Mouse (Mus musculus): Measurements from ENCODE around the gene Mga.

Gene Mga

GRCm38 (mm10) chr2:119988952-119989351 lies 91.9 kb downstream of the Mga start:
- DNase-seq (ENCODE audit: low spot score) = no peak

DNA sequence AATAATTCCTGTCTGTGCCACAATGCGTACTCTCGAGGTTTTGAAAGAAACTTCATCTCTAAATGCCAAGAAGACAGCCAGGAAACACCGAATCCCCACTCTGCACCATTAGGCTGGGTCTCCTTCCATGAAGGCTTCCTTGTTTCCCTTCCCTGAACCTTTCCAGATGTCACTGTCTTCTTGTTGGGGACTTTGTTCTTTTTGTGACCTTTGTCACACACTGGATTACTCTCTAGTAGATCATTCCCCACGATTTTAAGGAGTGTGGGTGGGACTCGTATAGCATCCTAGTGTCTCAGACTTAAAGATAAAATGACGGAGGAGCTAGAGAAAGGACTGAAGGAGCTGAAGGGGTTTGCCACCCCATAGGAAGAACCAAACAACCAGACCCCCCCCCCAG lies 93.9 kb downstream of the Mga start:
- no peak for DNase-seq (ENCODE audit: low spot score)

GRCm38 (mm10) chr2:119992349-119992748 lies 95.3 kb downstream of the Mga start:
- DNase-seq (ENCODE audit: low spot score) = no peak

DNA sequence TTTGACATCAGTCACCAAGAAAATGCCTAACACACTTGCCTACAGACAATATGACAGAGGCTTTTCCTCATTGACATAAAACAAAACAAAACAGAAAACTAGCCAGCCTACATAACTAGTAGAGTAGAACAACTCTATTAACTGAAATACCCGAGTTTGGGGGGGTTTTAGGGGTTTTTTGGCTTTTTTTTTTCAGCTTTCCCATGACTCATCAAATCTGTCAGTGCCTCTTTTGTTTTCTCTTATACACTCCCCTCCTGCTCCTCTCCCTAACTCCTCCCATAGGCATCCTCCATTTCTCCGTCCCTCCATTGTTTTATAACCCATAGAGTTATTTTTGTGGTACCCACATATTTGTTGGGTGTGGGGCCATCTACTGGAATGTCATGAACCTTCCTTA lies 96.5 kb downstream of the Mga start:
- no peak for DNase-seq (ENCODE audit: low spot score)

DNA sequence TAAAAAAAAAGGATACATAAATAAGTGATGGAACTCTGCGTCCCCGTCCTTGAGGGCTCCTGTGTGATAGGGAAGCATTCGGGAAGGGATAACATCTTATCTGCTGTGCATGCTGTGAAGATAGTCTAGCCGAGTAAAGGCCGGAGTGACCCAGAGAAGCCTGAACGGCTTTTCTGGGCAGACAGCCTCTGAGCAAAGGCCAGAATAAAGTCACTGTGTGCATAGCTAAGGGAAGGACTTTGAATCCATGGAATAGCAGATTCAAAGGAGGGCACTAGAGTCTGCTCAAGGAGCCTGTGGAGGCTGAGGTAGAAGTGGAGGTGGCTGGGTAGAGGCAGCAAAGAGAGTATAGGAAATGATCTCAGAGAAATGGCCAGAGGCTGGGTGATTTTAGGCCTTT lies 97.8 kb downstream of the Mga start:
- DNase-seq (ENCODE audit: low spot score) = no peak

DNA sequence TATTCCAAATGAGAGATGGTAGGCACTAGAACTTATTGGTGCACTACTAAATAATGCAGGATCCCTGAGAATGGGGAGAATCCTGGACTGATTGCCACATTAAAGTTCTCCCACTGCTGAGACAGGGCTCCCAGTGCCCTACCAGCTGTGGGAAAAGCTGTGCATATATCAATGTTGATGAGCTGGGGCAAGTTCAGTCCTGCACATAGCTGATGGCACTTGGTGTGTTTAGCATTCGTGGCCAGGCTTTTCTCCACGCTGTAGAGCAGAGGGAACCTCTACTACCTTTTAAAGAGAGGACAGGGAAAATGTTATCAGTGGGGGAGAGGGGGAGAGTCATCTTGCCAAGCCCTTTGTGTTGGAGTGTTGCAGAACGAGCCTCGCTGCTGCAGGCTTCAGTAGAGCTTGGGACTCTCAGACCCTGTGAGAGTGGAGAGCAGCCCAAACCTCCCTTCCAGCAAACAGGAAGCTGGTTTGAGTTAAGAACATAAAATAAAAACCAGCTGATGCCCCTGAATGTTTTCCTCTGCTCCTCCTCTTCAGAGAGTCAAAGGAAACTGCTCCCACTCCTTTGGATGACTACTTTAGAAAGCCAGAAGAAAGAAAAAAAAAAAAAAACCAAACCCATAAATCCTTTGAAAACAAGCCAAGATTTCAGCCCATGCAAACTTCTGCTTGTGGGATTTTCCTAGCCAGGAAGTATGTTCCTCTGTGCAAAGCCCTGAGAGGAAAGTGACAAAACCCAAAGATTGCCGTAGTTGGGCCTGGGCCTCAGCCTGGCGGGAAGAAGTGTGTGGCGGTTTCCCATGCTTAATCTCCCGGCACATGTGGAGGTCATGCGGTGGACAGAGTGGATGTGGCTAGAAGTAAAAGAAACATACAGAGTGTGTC lies 98.6 kb downstream of the Mga start:
- peak; percentile 22 for DNase-seq (ENCODE audit: low spot score)

DNA sequence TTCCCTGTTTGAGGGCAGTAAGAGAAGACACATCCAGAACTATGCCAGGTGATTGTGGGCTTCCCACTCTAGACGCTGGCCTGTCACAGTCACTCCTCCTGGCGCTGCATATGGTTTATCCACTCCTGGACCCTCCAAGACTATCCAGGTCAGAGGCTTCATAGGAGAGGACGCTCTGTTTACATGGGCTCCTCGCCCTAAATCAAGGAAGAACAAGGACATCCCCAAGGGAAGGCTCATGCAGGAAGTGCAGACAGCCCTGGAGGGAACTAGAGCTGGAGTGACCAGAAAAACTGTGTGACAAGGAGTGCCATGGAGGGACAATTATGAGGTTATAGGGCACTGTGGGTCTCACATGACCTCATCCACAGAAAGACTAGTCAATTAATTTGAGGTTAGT lies 100.3 kb downstream of the Mga start:
- no peak for DNase-seq (ENCODE audit: low spot score)

GRCm38 (mm10) chr2:119999731-120000130 lies 102.7 kb downstream of the Mga start:
- DNase-seq (ENCODE audit: low spot score) = no peak

- DNase-seq (ENCODE audit: low spot score) = no peak
Measured at GRCm38 (mm10) chr2:120000882-120001584, 104.0 kb downstream of the Mga start.

DNA sequence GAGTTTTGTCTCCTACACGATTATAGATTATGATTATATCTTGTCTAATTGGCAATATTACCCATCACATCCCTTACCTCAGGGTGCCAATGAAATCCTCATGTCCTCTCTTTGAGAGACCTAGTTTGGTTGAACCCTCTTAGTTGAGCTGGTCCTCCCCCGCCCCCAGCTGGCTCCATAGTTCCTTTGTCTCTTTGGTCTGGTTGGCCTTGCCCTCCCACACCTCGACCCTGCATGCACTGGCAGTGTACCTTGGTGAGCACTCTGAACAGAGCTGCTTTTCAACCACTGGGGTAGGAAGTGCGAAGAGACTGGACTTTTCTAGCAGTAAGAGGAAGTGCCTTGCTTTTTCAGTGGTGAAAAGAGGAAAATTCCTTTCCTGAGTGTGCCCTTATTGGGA lies 104.9 kb downstream of the Mga start:
- no peak for DNase-seq (ENCODE audit: low spot score)

DNA sequence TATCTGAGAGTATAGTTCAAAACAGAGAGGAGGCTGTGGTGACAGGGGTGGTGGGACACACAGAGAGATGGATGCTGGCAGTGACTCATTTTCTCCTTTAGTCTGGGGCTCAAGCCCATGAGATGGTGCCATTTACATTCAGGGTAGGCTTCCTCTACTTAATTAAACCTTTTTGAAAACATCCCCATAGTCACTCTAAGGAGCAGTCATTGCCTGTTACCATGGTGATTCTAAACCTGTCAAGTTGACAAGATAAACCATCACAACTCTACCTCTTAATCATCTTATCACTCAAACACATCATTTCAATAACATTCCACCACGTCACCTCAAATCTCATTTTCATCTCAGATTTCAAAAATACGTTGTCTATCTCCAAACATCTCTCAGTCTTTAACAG lies 106.9 kb downstream of the Mga start:
- no peak for DNase-seq (ENCODE audit: low spot score)

GRCm38 (mm10) chr2:120006696-120007095 lies 109.7 kb downstream of the Mga start:
- no peak for DNase-seq (ENCODE audit: low spot score)

- no peak for DNase-seq (ENCODE audit: low spot score)
Measured at GRCm38 (mm10) chr2:120007680-120008210, 110.7 kb downstream of the Mga start.

GRCm38 (mm10) chr2:120008672-120009071 lies 111.6 kb downstream of the Mga start:
- DNase-seq (ENCODE audit: low spot score) = no peak

- DNase-seq (ENCODE audit: low spot score) = peak; percentile 73
Measured at GRCm38 (mm10) chr2:120011462-120012200, 114.6 kb downstream of the Mga start.

DNA sequence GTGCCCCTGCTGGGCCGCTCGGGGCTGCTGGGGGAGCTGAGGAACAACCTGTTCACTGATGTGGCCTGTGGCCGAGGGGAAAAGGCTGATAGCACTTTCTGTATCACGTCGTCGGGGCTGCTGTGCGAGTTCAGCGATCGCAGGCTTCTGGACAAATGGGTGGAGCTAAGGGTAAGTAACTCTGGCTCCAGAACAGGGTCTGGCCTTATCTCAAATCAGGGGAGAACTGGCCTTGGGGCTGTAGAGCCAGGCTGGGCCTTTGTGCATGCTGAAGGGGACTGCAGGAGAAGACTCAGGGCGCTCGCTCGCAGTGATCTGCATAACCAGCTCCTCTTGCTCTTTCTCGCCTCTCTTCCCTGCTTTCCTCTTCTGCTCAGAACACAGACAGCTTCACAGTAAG lies 115.9 kb downstream of the Mga start:
- no peak for DNase-seq (ENCODE audit: low spot score)

DNA sequence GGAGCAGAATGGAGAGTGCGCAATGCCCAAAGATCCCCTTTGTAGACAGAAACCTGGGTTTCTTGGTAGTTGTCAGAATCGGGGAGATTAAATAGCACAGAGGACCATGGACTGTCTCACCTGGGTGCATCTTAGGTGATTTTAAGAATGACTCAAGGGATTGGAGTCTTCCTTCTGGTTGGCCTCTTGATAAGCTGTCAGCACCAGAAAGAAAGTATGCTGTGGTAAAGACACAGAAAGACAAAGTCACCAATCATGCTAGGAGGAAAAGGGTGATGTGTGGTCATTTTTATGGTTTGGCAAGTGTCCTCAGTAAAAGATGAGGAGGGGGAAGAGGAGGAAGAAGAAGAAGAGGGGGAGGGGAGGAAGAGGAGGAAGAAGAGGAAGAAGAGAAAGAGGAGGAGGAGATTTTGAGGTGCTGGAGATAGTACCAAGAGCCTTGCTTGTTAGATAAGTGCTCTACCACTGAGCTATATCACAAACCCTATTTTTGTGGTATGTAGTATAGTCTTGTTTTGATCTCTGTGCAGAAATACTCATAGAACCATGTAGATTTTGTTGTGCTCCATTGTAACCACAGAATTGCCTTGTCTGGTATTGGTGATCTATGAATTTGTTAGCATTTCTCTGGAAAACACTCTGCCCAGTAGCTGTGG lies 116.9 kb downstream of the Mga start:
- no peak for DNase-seq (ENCODE audit: low spot score)

- no peak for DNase-seq (ENCODE audit: low spot score)
Measured at GRCm38 (mm10) chr2:120015882-120016281, 118.9 kb downstream of the Mga start.

- no peak for DNase-seq (ENCODE audit: low spot score)
Measured at GRCm38 (mm10) chr2:120017599-120017998, 120.6 kb downstream of the Mga start.
